Mouse (Mus musculus): ENCODE measurements around the gene Sod2.
"Not testable (repeated sequence)": the region's sequence is repeated elsewhere in the genome, so short reads cannot be mapped to it uniquely, and the experiment has no call there.

The Sod2 gene

GRCm38 (mm10) chr17:13006546-13006945 is at the start of gene Sod2:
Gene Sod2 (plus strand): TSS chr17:13006846.
- not testable (repeated sequence) for DNase-seq (ENCODE audit: low spot score in 2 of 2)

GRCm38 (mm10) chr17:12959377-12959776 is 47.3 kb upstream of the Sod2 start:
- not testable (repeated sequence) for DNase-seq (ENCODE audit: low spot score in 2 of 2)

GRCm38 (mm10) chr17:12960331-12960873 is 46.2 kb upstream of the Sod2 start, which contains the start of gene Acat2:
Gene Acat2 (minus strand): TSS chr17:12960747.
- peak; percentile 93 to 94 for DNase-seq (ENCODE audit: low spot score in 2 of 2)

GRCm38 (mm10) chr17:12963476-12963875 is 43.2 kb upstream of the Sod2 start:
- DNase-seq (ENCODE audit: low spot score in 2 of 2): no peak

- no peak for DNase-seq (ENCODE audit: low spot score in 2 of 2)
Observed at GRCm38 (mm10) chr17:12967173-12967572, 39.5 kb upstream of the Sod2 start.

- no peak for DNase-seq (ENCODE audit: low spot score in 2 of 2)
Observed at GRCm38 (mm10) chr17:12973851-12974250, 32.8 kb upstream of the Sod2 start.

- no peak for DNase-seq (ENCODE audit: low spot score in 2 of 2)
Observed at GRCm38 (mm10) chr17:12978546-12978945, 28.1 kb upstream of the Sod2 start.

GRCm38 (mm10) chr17:12983988-12984387 is 22.7 kb upstream of the Sod2 start:
- DNase-seq (ENCODE audit: low spot score in 2 of 2): no peak

- peak in 1 of 2 experiments; percentile 14 for DNase-seq (ENCODE audit: low spot score in 2 of 2)
Observed at GRCm38 (mm10) chr17:12988096-12988495, 18.6 kb upstream of the Sod2 start.

GRCm38 (mm10) chr17:12990567-12991145 is 16.0 kb upstream of the Sod2 start:
- DNase-seq (ENCODE audit: low spot score in 2 of 2): no peak

- DNase-seq (ENCODE audit: low spot score in 2 of 2): peak; percentile 37 to 38
Observed at GRCm38 (mm10) chr17:12991194-12991634, 15.4 kb upstream of the Sod2 start.

- DNase-seq (ENCODE audit: low spot score in 2 of 2): peak; percentile 82 to 85
Observed at GRCm38 (mm10) chr17:12991635-12992358, 14.8 kb upstream of the Sod2 start.

GRCm38 (mm10) chr17:12992470-12992991 is 14.1 kb upstream of the Sod2 start:
- DNase-seq (ENCODE audit: low spot score in 2 of 2): peak; percentile 88 to 91

GRCm38 (mm10) chr17:12994069-12994468 is 12.6 kb upstream of the Sod2 start, which contains the start of gene Wtap:
Gene Wtap (minus strand): TSS chr17:12994169.
- no peak for DNase-seq (ENCODE audit: low spot score in 2 of 2)

GRCm38 (mm10) chr17:12996345-12996744 is 10.3 kb upstream of the Sod2 start:
- peak; percentile 31 to 52 for DNase-seq (ENCODE audit: low spot score in 2 of 2)

- DNase-seq (ENCODE audit: low spot score in 2 of 2): no peak
Observed at GRCm38 (mm10) chr17:12997890-12998289, 8.8 kb upstream of the Sod2 start.

- DNase-seq (ENCODE audit: low spot score in 2 of 2): no peak
Observed at GRCm38 (mm10) chr17:12999069-12999468, 7.6 kb upstream of the Sod2 start.

GRCm38 (mm10) chr17:13002243-13002642 is 4.4 kb upstream of the Sod2 start:
- DNase-seq (ENCODE audit: low spot score in 2 of 2): not testable (repeated sequence)

GRCm38 (mm10) chr17:13004436-13004835 is 2.2 kb upstream of the Sod2 start:
- not testable (repeated sequence) for DNase-seq (ENCODE audit: low spot score in 2 of 2)

- no peak for DNase-seq (ENCODE audit: low spot score in 2 of 2)
Observed at GRCm38 (mm10) chr17:13006984-13007383, 338 bp downstream of the Sod2 start.

- peak; percentile 92 to 93 for DNase-seq (ENCODE audit: low spot score in 2 of 2)
Observed at GRCm38 (mm10) chr17:13007730-13008425, 1.2 kb downstream of the Sod2 start.

GRCm38 (mm10) chr17:13008528-13008927 is 1.9 kb downstream of the Sod2 start:
- DNase-seq (ENCODE audit: low spot score in 2 of 2): no peak

Measured in thymus, postnatal 10 days (tissue).